Mouse (Mus musculus): ENCODE measurements at regions not wholly inside any gene's neighbourhood (a gene's known extent, or its start where the extent isn't known, plus 50 kb on each side); places are given as distances from the start of the nearest gene placed in this dataset.

- no peak for DNase-seq
Measured at GRCm38 (mm10) chr5:99165807-99166360, 128.7 kb upstream of the Prkg2 start.

GRCm38 (mm10) chr5:99157973-99158372, 120.8 kb upstream of the Prkg2 start:
- DNase-seq: peak in 1 of 2 experiments; percentile 5

GRCm38 (mm10) chr5:99153269-99153850, 116.2 kb upstream of the Prkg2 start:
- DNase-seq: no peak

- no peak for DNase-seq
Measured at GRCm38 (mm10) chr5:99152299-99152698, 115.1 kb upstream of the Prkg2 start.

- no peak for DNase-seq
Measured at GRCm38 (mm10) chr5:99149904-99150303, 112.8 kb upstream of the Prkg2 start.

GRCm38 (mm10) chr5:99132670-99133069, 95.5 kb upstream of the Prkg2 start:
- no peak for DNase-seq

- DNase-seq: no peak
Measured at GRCm38 (mm10) chr5:99128628-99129027, 91.5 kb upstream of the Prkg2 start.

- no peak for DNase-seq
Measured at GRCm38 (mm10) chr5:99125418-99125817, 88.3 kb upstream of the Prkg2 start.

- no peak for DNase-seq
Measured at GRCm38 (mm10) chr5:99111755-99112154, 74.6 kb upstream of the Prkg2 start.

- DNase-seq: no peak
Measured at GRCm38 (mm10) chr5:99111235-99111634, 74.1 kb upstream of the Prkg2 start.

- DNase-seq: no peak
Measured at GRCm38 (mm10) chr5:99099727-99100116, 62.6 kb upstream of the Prkg2 start.

GRCm38 (mm10) chr5:99099014-99099726, 62.0 kb upstream of the Prkg2 start:
- no peak for DNase-seq
